Mouse (Mus musculus) spleen, adult 2 months (tissue): ENCODE data around the gene Btbd10.

Experiments
- CTCF ChIP-seq: fragments of 200-500 bp; IDR thresholded peaks from 2 replicates; pipeline ENCODE4 v1.5.1; 2011; ENCODE audit warnings: mild to moderate bottlenecking, inconsistent platforms; ENCODE audit not compliant: insufficient read depth, insufficient read length, insufficient replicate concordance; ENCODE audit errors: extremely low read depth
- POLR2A ChIP-seq: fragments of 200-500 bp; IDR thresholded peaks from 2 replicates; pipeline ENCODE4 v1.6.1; 2011; ENCODE audit warnings: low read depth, low read length, inconsistent platforms

DNA sequence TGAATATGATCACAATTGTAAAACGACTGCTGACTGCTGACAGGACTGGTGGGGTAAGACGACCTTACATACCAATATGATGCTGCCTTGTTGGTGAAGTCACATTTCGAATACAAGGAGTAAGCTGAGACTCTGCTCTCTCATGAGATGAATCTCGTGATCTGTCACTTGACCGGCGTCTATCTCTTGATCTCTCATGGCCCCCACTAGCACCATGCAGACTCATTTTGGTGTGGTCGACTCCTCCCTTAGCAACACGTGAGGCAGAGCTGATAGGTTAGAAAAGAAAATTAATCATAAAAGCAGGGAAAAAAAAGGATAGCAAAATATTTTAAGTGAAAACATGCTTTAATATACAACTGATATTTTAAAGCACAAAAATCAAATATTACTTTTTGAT is 33.9 kb downstream of the Btbd10 start:
- TF ChIP-seq CTCF (no peak), POLR2A (no peak)
